Mouse (Mus musculus): ENCODE results near the gene Gm28305.

DNA sequence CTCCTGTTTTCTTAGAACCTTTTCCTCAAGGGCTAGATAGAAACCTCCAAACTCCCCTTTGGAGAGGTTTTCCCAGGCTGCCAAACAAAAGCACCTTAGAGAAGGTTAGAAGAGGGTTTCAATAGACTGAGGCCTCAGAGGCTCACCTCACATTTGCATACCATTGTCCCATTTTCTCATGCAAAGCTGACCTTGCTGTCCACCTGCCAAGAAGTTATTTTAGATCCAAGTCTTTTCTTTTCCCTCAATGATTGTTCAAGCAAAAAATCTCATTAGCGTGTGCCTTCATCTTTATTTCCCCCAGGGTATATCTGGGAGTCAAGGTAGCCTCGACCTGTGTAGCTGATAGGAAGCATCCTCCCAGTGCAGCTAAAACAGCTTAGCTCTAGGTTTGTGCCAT, 62.4 kb downstream of the Gm28305 start:
- TF ChIP-seq CTCF (IDR thresholded peaks at IDR 0.05; ENCODE audit: low read depth) (no peak), EP300 (IDR thresholded peaks at IDR 0.05; ENCODE audit: low read depth) (no peak)
